Mouse (Mus musculus) naive thymus-derived CD4-positive, alpha-beta T cell, adult 2 months (primary cell): ENCODE measurements around the gene Mcm5.

ENCODE experiments used
- DNase-seq: peaks from one replicate; pipeline ENCODE4 v3.0.0-alpha.2; 2011; ENCODE audit warnings: low read depth

Mcm5 gene

DNA sequence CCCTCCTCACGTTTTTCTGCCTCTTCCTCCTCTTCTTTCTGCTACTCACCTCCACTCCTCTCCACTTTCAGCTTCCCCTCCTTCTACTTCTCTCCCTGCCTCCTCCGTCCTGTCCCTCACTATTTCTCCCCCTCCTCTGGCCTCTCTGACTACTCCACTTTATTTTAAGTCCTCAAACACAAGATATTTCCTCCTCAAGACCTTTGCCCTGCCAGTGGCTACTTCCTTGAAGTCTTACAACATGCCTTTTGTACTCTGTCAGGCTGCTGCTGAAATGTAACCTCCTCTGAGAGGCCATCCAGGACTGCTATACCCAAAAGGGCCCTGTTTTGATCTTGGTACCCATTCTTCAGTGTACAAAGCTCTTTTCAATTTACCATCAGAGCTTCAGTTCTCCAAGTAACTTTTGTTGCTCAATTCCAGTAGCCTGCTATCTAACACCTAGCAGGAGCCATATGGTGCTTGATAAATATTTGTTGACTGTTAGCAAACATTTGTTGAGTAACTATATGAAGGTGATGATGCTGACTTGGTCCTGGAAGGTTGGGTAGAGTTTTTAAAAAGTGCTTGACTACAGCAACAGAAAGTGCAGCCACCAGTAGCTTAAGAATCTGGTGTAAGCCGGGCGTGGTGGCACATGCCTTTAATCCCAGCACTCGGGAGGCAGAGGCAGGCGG, 62.8 kb downstream of the Mcm5 start:
- no peak for DNase-seq
